Mouse (Mus musculus): ENCODE results near the gene Jak3.

GRCm38 (mm10) chr8:71702087-71702432 is 26.0 kb downstream of the Jak3 start:
- TF ChIP-seq CTCF (IDR thresholded peaks at IDR 0.05; ENCODE audit: low read depth, low read length) (no peak), GATA1 (IDR thresholded peaks at IDR 0.05; ENCODE audit: borderline replicate concordance, low read length) (no peak), POLR2AphosphoS5 (IDR thresholded peaks at IDR 0.05; ENCODE audit: insufficient replicate concordance, low read depth, low read length) (no peak)

Measured in G1E (cell line).